Mouse (Mus musculus) lung, postnatal 0 days (tissue): ENCODE measurements at regions not wholly inside any gene's neighbourhood (a gene's known extent, or its start where the extent isn't known, plus 50 kb on each side); places are given as distances from the start of the nearest gene placed in this dataset.

Experiments
- CTCF ChIP-seq: IDR thresholded peaks from 2 replicates; pipeline ENCODE4 v1.5.1; 2016; ENCODE audit warnings: antibody characterized with exemption, mild to moderate bottlenecking
- EP300 ChIP-seq: IDR thresholded peaks from 2 replicates; pipeline ENCODE4 v1.6.1; 2016; ENCODE audit warnings: antibody characterized with exemption, mild to moderate bottlenecking, control low read depth

DNA sequence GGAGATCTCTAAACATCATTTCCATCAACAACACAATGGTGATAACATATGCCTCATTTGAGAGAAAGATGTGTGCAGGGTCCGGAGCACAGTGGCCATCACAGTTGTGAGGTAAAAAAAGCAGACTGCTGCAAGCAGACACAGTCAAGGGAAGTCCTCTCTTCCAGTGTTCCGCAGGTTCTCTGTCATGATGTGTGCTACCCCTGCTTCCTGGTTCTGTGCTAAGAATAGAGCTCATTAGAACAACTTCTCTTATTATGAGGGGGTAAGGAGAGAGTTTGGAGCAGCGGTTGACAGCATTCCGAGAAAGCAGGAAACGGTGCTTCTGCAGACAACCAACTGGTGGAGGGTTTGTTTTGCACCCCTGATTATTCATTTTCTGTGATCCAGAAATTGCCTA, 229.7 kb downstream of the Kif20b start:
- TF ChIP-seq EP300 (no peak), CTCF (no peak)
